In genomic region chr1:75393846-75394245, GRCm38 (mm10) we compare ENCODE assay signal across 16 mouse cellular contexts. TPM values are rescaled to one million over a fixed set of nuclear protein-coding genes. Genes with fewer than 3 reads are reported as not detected.
DNase-seq lines count a peak whose midpoint lies in the region; ATAC-seq and TF ChIP-seq lines count a peak whose summit lies in the region.
"Had no signal": no experiment of that assay in that cellular context is flagged by ENCODE, and none has a peak within 500 bp of the region (broad histone marks: within the 10 kb centered on the region; RNA-seq: fewer than 3 reads in every experiment).

No protein-coding gene starts in this region.

- H3K27me3 ChIP-seq in heart, adult 2 months (ENCODE audit: control insufficient read depth, insufficient read depth, low read length) = no peaks in the 10 kb centered on the region
- peaks cover 11% of the 10 kb centered on the region for H3K27me3 ChIP-seq in limb, embryonic 11.5 days (ENCODE audit: control insufficient read depth, insufficient read depth, low read length)
- peaks cover 20% of the 10 kb centered on the region for H3K27me3 ChIP-seq in limb, embryonic 10.5 days (ENCODE audit: low read depth, poor library complexity, severe bottlenecking)
- peaks cover 11% of the 10 kb centered on the region for H3K27me3 ChIP-seq in forebrain, embryonic 16.5 days (replicated peaks; ENCODE audit: control insufficient read depth, insufficient read depth, low read length)
- H3K27me3 ChIP-seq in stomach, postnatal 0 days (ENCODE audit: control insufficient read depth, insufficient read depth, low read length) = no peaks in the 10 kb centered on the region
- H3K27me3 ChIP-seq: Patski had no signal

- H3K4me3 ChIP-seq in heart, adult 2 months = no peak overlapping the region
- H3K4me3 ChIP-seq in limb, embryonic 11.5 days (ENCODE audit: low read depth, low read length) = no peak overlapping the region
- H3K4me3 ChIP-seq in limb, embryonic 10.5 days = no peak overlapping the region
- H3K4me3 ChIP-seq in forebrain, embryonic 16.5 days (replicated peaks; ENCODE audit: low read length) = no peak overlapping the region
- H3K4me3 ChIP-seq in stomach, postnatal 0 days (ENCODE audit: low read depth, low read length) = no peak overlapping the region
- H3K4me3 ChIP-seq: limb, embryonic 12.5 days had no signal

- intact Hi-C loops in heart, adult 2 months (cut with DNase I) = loop anchor here (10.0 kb wide), 1 partner anchor 49 kb away; no protein-coding TSS in a partner anchor

- TF ChIP-seq EP300 in heart, adult 2 months (IDR thresholded peaks at IDR 0.05; ENCODE audit: insufficient read depth, low read depth, low read length) = no peak
- TF ChIP-seq EP300 in stomach, postnatal 0 days (optimal IDR thresholded peaks at IDR 0.05) = no peak

- no peaks in the 10 kb centered on the region for H3K9me3 ChIP-seq in limb, embryonic 11.5 days (ENCODE audit: control insufficient read depth, low read length)
- H3K9me3 ChIP-seq in limb, embryonic 10.5 days (replicated peaks) = no peaks in the 10 kb centered on the region
- H3K9me3 ChIP-seq in forebrain, embryonic 16.5 days (ENCODE audit: control insufficient read depth, low read length) = no peaks in the 10 kb centered on the region
- H3K9me3 ChIP-seq in stomach, postnatal 0 days (ENCODE audit: control insufficient read depth, low read length) = no peaks in the 10 kb centered on the region
- H3K9me3 ChIP-seq: limb, embryonic 12.5 days had no signal

- H3K27ac ChIP-seq in heart, adult 2 months = peak overlapping the region; percentile 86
- no peak overlapping the region for H3K27ac ChIP-seq in limb, embryonic 11.5 days (replicated peaks; ENCODE audit: low read depth, low read length)
- no peak overlapping the region for H3K27ac ChIP-seq in limb, embryonic 10.5 days
- peak overlapping the region; percentile 34; the same call in 1 of the 2 replicates for H3K27ac ChIP-seq in forebrain, embryonic 16.5 days (ENCODE audit: low read length)
- peak overlapping the region; percentile 81 for H3K27ac ChIP-seq in stomach, postnatal 0 days (replicated peaks)
- H3K27ac ChIP-seq: limb, embryonic 12.5 days had no signal

- no peak for TF ChIP-seq POLR2A in heart, adult 2 months (IDR thresholded peaks at IDR 0.05; ENCODE audit: insufficient read depth, low read depth, low read length)

- 82% methylated on average over 3 of the region's 3 CpGs for WGBS in heart, adult 2 months
- WGBS in limb, embryonic 11.5 days = 90% methylated on average over 3 of the region's 3 CpGs
- 89% methylated on average over 3 of the region's 3 CpGs for WGBS in limb, embryonic 10.5 days
- WGBS in forebrain, embryonic 16.5 days = 86% methylated on average over 3 of the region's 3 CpGs
- WGBS in stomach, postnatal 0 days = 90% methylated on average over 3 of the region's 3 CpGs

- ATAC-seq in limb, embryonic 11.5 days (ENCODE audit: insufficient number of reproducible peaks, low FRiP score, low TSS enrichment, low read depth) = no peak
- ATAC-seq in forebrain, embryonic 16.5 days = peak; percentile 34
- no peak for ATAC-seq in stomach, postnatal 0 days (ENCODE audit: low FRiP score, low TSS enrichment)
- ATAC-seq: hindbrain, embryonic 16.5 days; liver, postnatal 0 days; midbrain, embryonic 16.5 days had no signal

- H3K4me2 ChIP-seq in limb, embryonic 11.5 days (ENCODE audit: low read depth, severe bottlenecking) = no peak overlapping the region
- no peak overlapping the region for H3K4me2 ChIP-seq in forebrain, embryonic 16.5 days (ENCODE audit: low read length)
- H3K4me2 ChIP-seq in stomach, postnatal 0 days (replicated peaks; ENCODE audit: low read depth) = no peak overlapping the region
- H3K4me2 ChIP-seq: limb, embryonic 12.5 days had no signal

- no peak for DNase-seq in heart, adult 2 months
- no peak for DNase-seq in heart, adult 8-10 months (ENCODE audit: low spot score)
- no peak for DNase-seq in limb, embryonic 11.5 days (ENCODE audit: low spot score)
- no peak for DNase-seq in limb, embryonic 10.5 days (ENCODE audit: low spot score)
- DNase-seq in stomach, postnatal 0 days (ENCODE audit: low spot score) = no peak
- DNase-seq in adrenal gland, postnatal 14 days = no peak
- DNase-seq: kidney, postnatal 10 days; liver, postnatal 0 days; thymus, postnatal 36 days had no signal

- peak overlapping the region; percentile 7; the same call in 1 of the 2 replicates for H3K9ac ChIP-seq in heart, adult 2 months (ENCODE audit: low read depth, low read length)
- 0 out of 2 replicates have a peak overlapping the region, but pooled peaks have one; percentile 7 for H3K9ac ChIP-seq in limb, embryonic 11.5 days (ENCODE audit: low read length)
- H3K9ac ChIP-seq in forebrain, embryonic 16.5 days (replicated peaks; ENCODE audit: low read depth, low read length) = no peak overlapping the region
- H3K9ac ChIP-seq in stomach, postnatal 0 days (ENCODE audit: low read length) = no peak overlapping the region
- H3K9ac ChIP-seq: limb, embryonic 12.5 days; liver, postnatal 0 days had no signal

- peaks cover 12% of the 10 kb centered on the region; the same call in 1 of the 2 replicates for H3K4me1 ChIP-seq in heart, adult 2 months (ENCODE audit: control insufficient read depth, insufficient read depth, low read length)
- H3K4me1 ChIP-seq in limb, embryonic 11.5 days (ENCODE audit: control insufficient read depth, insufficient read depth, low read length) = peaks cover 9% of the 10 kb centered on the region
- peaks cover 24% of the 10 kb centered on the region for H3K4me1 ChIP-seq in limb, embryonic 10.5 days
- H3K4me1 ChIP-seq in forebrain, embryonic 16.5 days (replicated peaks; ENCODE audit: control insufficient read depth, insufficient read depth, low read length) = peaks cover 16% of the 10 kb centered on the region
- H3K4me1 ChIP-seq in stomach, postnatal 0 days (replicated peaks; ENCODE audit: control insufficient read depth, insufficient read depth) = peaks cover under 1% of the 10 kb centered on the region; the same call in 1 of the 2 replicates

- peaks cover 5% of the 10 kb centered on the region for H3K36me3 ChIP-seq in heart, adult 2 months (ENCODE audit: control insufficient read depth, insufficient read depth, low read length)
- H3K36me3 ChIP-seq in limb, embryonic 11.5 days (ENCODE audit: control insufficient read depth, insufficient read depth, low read length) = no peaks in the 10 kb centered on the region; the same call in 1 of the 2 replicates
- peaks cover 37% of the 10 kb centered on the region for H3K36me3 ChIP-seq in limb, embryonic 10.5 days
- H3K36me3 ChIP-seq in forebrain, embryonic 16.5 days (ENCODE audit: control insufficient read depth, insufficient read depth) = no peaks in the 10 kb centered on the region
- H3K36me3 ChIP-seq in stomach, postnatal 0 days (ENCODE audit: control insufficient read depth, insufficient read depth, low read length) = no peaks in the 10 kb centered on the region

- TF ChIP-seq CTCF in heart, adult 2 months (IDR thresholded peaks at IDR 0.05) = no peak
- no peak for TF ChIP-seq CTCF in stomach, postnatal 0 days (IDR thresholded peaks at IDR 0.05; ENCODE audit: low read depth)

- no peaks in the 10 kb centered on the region for H3K79me2 ChIP-seq in heart, adult 2 months (replicated peaks; ENCODE audit: control insufficient read depth, insufficient read depth, low read length)

RNA-seq across cellular contexts. Expression of gene Speg, which starts 18.7 kb away (rescaled TPM):
- 100 to 1,000 TPM; 131 to 135 TPM for total RNA-seq in heart, adult 2 months (2021)
- 94.0 and 109 TPM in 2 replicates for polyA plus RNA-seq in heart, adult 2 months (2012; rRNA removed)
- total RNA-seq in heart, adult 8-10 months (2022) = 100 to 1,000 TPM; 131 to 145 (median 137) TPM
- polyA plus RNA-seq in limb, embryonic 11.5 days (2014; fragmentation: Nextera tagmentation; extraction: Ambion mirVana) = 32.9 and 33.6 TPM in 2 replicates
- polyA plus RNA-seq in limb, embryonic 10.5 days (2016; fragmentation: Nextera tagmentation; extraction: Ambion mirVana) = 45.7 and 49.6 TPM in 2 replicates
- polyA plus RNA-seq in forebrain, embryonic 16.5 days (2015; fragmentation: Nextera tagmentation; extraction: Ambion mirVana) = 10.7 and 12.9 TPM in 2 replicates
- 28.8 and 30.0 TPM in 2 replicates for polyA plus RNA-seq in stomach, postnatal 0 days (2015; fragmentation: Nextera tagmentation; extraction: Ambion mirVana)
- 11.0 and 18.3 TPM in 2 replicates for total RNA-seq in adrenal gland, postnatal 14 days (2021)
- total RNA-seq: megakaryocyte progenitor cell, adult 5-6 weeks had no signal

RNA-seq across cellular contexts. Expression of gene Des, which starts 33.7 kb away (rescaled TPM):
- total RNA-seq in heart, adult 2 months (2021) = 1,000 to 10,000 TPM; 1,224 to 1,521 TPM
- polyA plus RNA-seq in heart, adult 2 months (2012; rRNA removed) = 719 and 781 TPM in 2 replicates
- 1,000 to 10,000 TPM; 1,263 to 1,551 (median 1,367) TPM for total RNA-seq in heart, adult 8-10 months (2022)
- polyA plus RNA-seq in limb, embryonic 11.5 days (2014; fragmentation: Nextera tagmentation; extraction: Ambion mirVana) = 5.0 and 5.3 TPM in 2 replicates
- 6.2 and 7.8 TPM in 2 replicates for polyA plus RNA-seq in limb, embryonic 10.5 days (2016; fragmentation: Nextera tagmentation; extraction: Ambion mirVana)
- 1.2 and 1.5 TPM in 2 replicates for polyA plus RNA-seq in forebrain, embryonic 16.5 days (2015; fragmentation: Nextera tagmentation; extraction: Ambion mirVana)
- polyA plus RNA-seq in stomach, postnatal 0 days (2015; fragmentation: Nextera tagmentation; extraction: Ambion mirVana) = 223 and 291 TPM in 2 replicates
- total RNA-seq in adrenal gland, postnatal 14 days (2021) = 19.8 and 26.9 TPM in 2 replicates
- total RNA-seq: megakaryocyte progenitor cell, adult 5-6 weeks had no signal

RNA-seq across cellular contexts. Expression of gene Gmppa, which starts 41.9 kb away (rescaled TPM):
- 10 to 100 TPM; 38.9 to 39.9 TPM for total RNA-seq in heart, adult 2 months (2021)
- polyA plus RNA-seq in heart, adult 2 months (2012; rRNA removed) = 91.3 and 94.6 TPM in 2 replicates
- 10 to 100 TPM; 34.1 to 44.8 (median 40.8) TPM for total RNA-seq in heart, adult 8-10 months (2022)
- 44.9 and 49.9 TPM in 2 replicates for polyA plus RNA-seq in limb, embryonic 11.5 days (2014; fragmentation: Nextera tagmentation; extraction: Ambion mirVana)
- 50.4 and 61.7 TPM in 2 replicates for polyA plus RNA-seq in limb, embryonic 10.5 days (2016; fragmentation: Nextera tagmentation; extraction: Ambion mirVana)
- 86.4 and 93.1 TPM in 2 replicates for polyA plus RNA-seq in forebrain, embryonic 16.5 days (2015; fragmentation: Nextera tagmentation; extraction: Ambion mirVana)
- 85.2 and 98.6 TPM in 2 replicates for polyA plus RNA-seq in stomach, postnatal 0 days (2015; fragmentation: Nextera tagmentation; extraction: Ambion mirVana)
- total RNA-seq in adrenal gland, postnatal 14 days (2021) = 58.8 and 74.2 TPM in 2 replicates

RNA-seq across cellular contexts. Expression of gene Asic4, which starts 56.4 kb away (rescaled TPM):
- not detected for total RNA-seq in heart, adult 2 months (2021)
- polyA plus RNA-seq in heart, adult 2 months (2012; rRNA removed) = not detected in 2 replicates
- not detected for total RNA-seq in heart, adult 8-10 months (2022)
- 0.07 and 0.13 TPM in 2 replicates for polyA plus RNA-seq in limb, embryonic 11.5 days (2014; fragmentation: Nextera tagmentation; extraction: Ambion mirVana)
- polyA plus RNA-seq in limb, embryonic 10.5 days (2016; fragmentation: Nextera tagmentation; extraction: Ambion mirVana) = 0.31 and 0.59 TPM in 2 replicates
- 4.0 and 7.2 TPM in 2 replicates for polyA plus RNA-seq in forebrain, embryonic 16.5 days (2015; fragmentation: Nextera tagmentation; extraction: Ambion mirVana)
- 0.55 and 0.63 TPM in 2 replicates for polyA plus RNA-seq in stomach, postnatal 0 days (2015; fragmentation: Nextera tagmentation; extraction: Ambion mirVana)
- total RNA-seq in adrenal gland, postnatal 14 days (2021) = 3.8 and 4.2 TPM in 2 replicates
- total RNA-seq: gastrocnemius, postnatal 14 days; megakaryocyte progenitor cell, adult 5-6 weeks had no signal
- polyA plus RNA-seq: liver, postnatal 0 days had no signal

Comparison
In these comparisons a context has a peak if more than half of its experiments do, and no peak if none do; other contexts are left out.
1. H3K27ac ChIP-seq: peak in heart, adult 2 months (single experiment), forebrain, embryonic 16.5 days (single experiment) and stomach, postnatal 0 days (single experiment); none in limb, embryonic 11.5 days (single experiment) and limb, embryonic 10.5 days (single experiment).
2. H3K9ac ChIP-seq: peak in heart, adult 2 months (single experiment) and limb, embryonic 11.5 days (single experiment); none in forebrain, embryonic 16.5 days (single experiment) and stomach, postnatal 0 days (single experiment).
3. RNA of gene Des, which starts 33.7 kb away (polyA plus RNA-seq): 719 to 781 TPM in heart, adult 2 months and 223 to 291 TPM in stomach, postnatal 0 days; 6.2 to 7.8 TPM in limb, embryonic 10.5 days, 5.0 to 5.3 TPM in limb, embryonic 11.5 days and 1.2 to 1.5 TPM in forebrain, embryonic 16.5 days; every median in the first group is over 10 times any median in the second.